Comparison of ENCODE assay signal across 7 mouse cellular contexts in the genomic region with DNA sequence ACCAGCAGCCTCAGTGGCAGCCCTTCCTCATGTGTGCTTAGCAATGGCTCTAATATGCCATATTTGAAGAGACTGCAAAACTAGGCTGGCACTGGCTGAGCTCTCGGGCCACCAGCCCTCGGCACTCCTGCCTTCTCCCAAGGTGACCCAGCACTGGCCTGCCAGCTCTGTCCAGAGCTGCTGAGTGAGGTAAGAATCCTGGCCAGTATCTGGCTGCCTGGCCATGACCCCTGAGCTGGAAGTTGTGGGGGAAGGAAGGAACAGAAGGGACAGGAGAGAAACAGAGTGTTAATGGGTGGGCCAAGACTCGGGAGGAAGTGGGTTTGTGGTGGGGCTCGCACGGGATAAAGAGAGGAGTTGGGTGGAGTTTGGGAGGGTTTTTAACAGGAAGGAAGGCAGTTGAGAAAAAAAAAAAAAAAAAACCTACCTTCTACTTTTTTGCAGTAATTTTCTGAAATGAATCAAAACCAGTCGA. TPM values are rescaled to one million over a fixed set of nuclear protein-coding genes. Genes with fewer than 3 reads are reported as not detected.
DNase-seq lines count a peak whose midpoint lies in the region; ATAC-seq lines count a peak whose summit lies in the region.

No protein-coding gene starts in this region.

- DNase-seq in adrenal gland, adult 2 months, result peak; percentile 85
- DNase-seq in gastrocnemius, postnatal 36 days, result peak; percentile 33 to 41
- no peak for DNase-seq in urinary bladder, postnatal 25 days (ENCODE audit: low spot score)
- DNase-seq in frontal cortex, postnatal 14 days (ENCODE audit: low spot score in 2 of 2), result no peak
- no peak for DNase-seq in layer of hippocampus, postnatal 10 days (ENCODE audit: low spot score in 2 of 2)

- H3K9me3 ChIP-seq in kidney, embryonic 16.5 days (ENCODE audit: low read length), result no peaks in the 10 kb centered on the region

- H3K4me3 ChIP-seq in kidney, embryonic 16.5 days (ENCODE audit: low read length), result no peak overlapping the region
- no peak overlapping the region for H3K4me3 ChIP-seq in macrophage (ENCODE audit: inconsistent target)

- H3K79me2 ChIP-seq in macrophage (ENCODE audit: inconsistent target), result no peaks in the 10 kb centered on the region

- H3K4me2 ChIP-seq in kidney, embryonic 16.5 days (replicated peaks; ENCODE audit: low read depth, low read length), result no peak overlapping the region

- intact Hi-C loops in gastrocnemius, postnatal 36 days (cut with DNase I), result no loop called here

- H3K9ac ChIP-seq in kidney, embryonic 16.5 days (replicated peaks; ENCODE audit: low read length), result no peak overlapping the region

- 47% methylated on average over 6 of the region's 6 CpGs for WGBS in kidney, embryonic 16.5 days
- 12% methylated on average over 6 of the region's 6 CpGs for whole genome bisulfite sequencing in macrophage (ENCODE audit: missing documents)

- peaks cover 4% of the 10 kb centered on the region; the same call in 1 of the 2 replicates for H3K4me1 ChIP-seq in kidney, embryonic 16.5 days (ENCODE audit: insufficient read depth, low read length)

- H3K27ac ChIP-seq in kidney, embryonic 16.5 days (ENCODE audit: low read length), result no peak overlapping the region
- peak overlapping the region; percentile 63 for H3K27ac ChIP-seq in macrophage

- H3K27me3 ChIP-seq in kidney, embryonic 16.5 days (ENCODE audit: insufficient read depth, low read length), result no peaks in the 10 kb centered on the region

- no peaks in the 10 kb centered on the region for H3K36me3 ChIP-seq in kidney, embryonic 16.5 days (ENCODE audit: insufficient read depth, low read length)
- H3K36me3 ChIP-seq in macrophage (ENCODE audit: inconsistent target), result no peaks in the 10 kb centered on the region

- ATAC-seq in kidney, embryonic 16.5 days (ENCODE audit: low FRiP score, low TSS enrichment), result 0 out of 2 replicates have a peak, but pooled peaks have one; percentile 36

RNA-seq across cellular contexts. Expression of a gene that starts 17.9 kb away (rescaled TPM):
- 100 to 1,000 TPM; 212 to 218 TPM for total RNA-seq in adrenal gland, adult 2 months (2021)
- 93.3 and 162 TPM in 2 replicates for polyA plus RNA-seq in adrenal gland, adult 2 months (2012; rRNA removed)
- total RNA-seq in gastrocnemius, postnatal 36 days (2021), result 10 to 100 TPM; 63.7 to 67.8 TPM
- 15.7 and 18.8 TPM in 2 replicates for polyA plus RNA-seq in kidney, embryonic 16.5 days (2015; fragmentation: Nextera tagmentation; extraction: Ambion mirVana)
- 100 to 1,000 TPM in 25 of 26 experiments, 10 to 100 TPM in 1; 99.9 to 459 (median 169) TPM for total RNA-seq in macrophage (2018; cell fraction: chromatin; rRNA removed)
- total RNA-seq in macrophage (2018; cell fraction: cytosol; rRNA removed), result 100 to 1,000 TPM in 1 of 26 experiments, 10 to 100 TPM in 25; 72.7 to 106 (median 79.1) TPM
- total RNA-seq in macrophage (2018; cell fraction: nucleus; rRNA removed), result 100 to 1,000 TPM in 25 of 26 experiments, 10 to 100 TPM in 1; 97.9 to 479 (median 143) TPM
- polyA plus RNA-seq in macrophage (2018), result 61.7 to 74.4 TPM (median 71.0 TPM) in 3 replicates
- 10 to 100 TPM; 56.0 to 59.1 TPM for total RNA-seq in layer of hippocampus, postnatal 10 days (2021)

Comparison
In these comparisons a context has a peak if more than half of its experiments do, and no peak if none do; other contexts are left out.
1. DNase-seq: peak in adrenal gland, adult 2 months (single experiment) and gastrocnemius, postnatal 36 days (2 of 2); none in urinary bladder, postnatal 25 days (single experiment), frontal cortex, postnatal 14 days (0 of 2) and layer of hippocampus, postnatal 10 days (0 of 2).